Mouse (Mus musculus) small intestine, adult 2 months (tissue): ENCODE measurements around the gene Ugt1a5.

Source experiments
- CTCF ChIP-seq: fragments of 200-500 bp; IDR thresholded peaks from 2 replicates; pipeline ENCODE4 v1.5.1; 2012; ENCODE audit warnings: low read depth, mild to moderate bottlenecking, control low read depth, inconsistent platforms, low read length, moderate library complexity, mixed read lengths; ENCODE audit not compliant: insufficient replicate concordance, insufficient read length; ENCODE audit errors: extremely low read depth
- POLR2A ChIP-seq: fragments of 200-500 bp; IDR thresholded peaks from 2 replicates; pipeline ENCODE4 v1.6.1; 2012; ENCODE audit warnings: low read depth, mild to moderate bottlenecking, control low read depth, inconsistent platforms, low read length, moderate library complexity

GRCm38 (mm10) chr1:88248658-88249057 is 82.8 kb downstream of the Ugt1a5 start:
- no peak for TF ChIP-seq POLR2A
- no peak for TF ChIP-seq CTCF
